Mouse (Mus musculus): ENCODE results near the gene Senp6. TPM values are rescaled to one million over a fixed set of nuclear protein-coding genes. Genes with fewer than 3 reads are reported as not detected.

The Senp6 gene
- polyA plus RNA-seq, 1 experiment = 66.5 TPM

DNA sequence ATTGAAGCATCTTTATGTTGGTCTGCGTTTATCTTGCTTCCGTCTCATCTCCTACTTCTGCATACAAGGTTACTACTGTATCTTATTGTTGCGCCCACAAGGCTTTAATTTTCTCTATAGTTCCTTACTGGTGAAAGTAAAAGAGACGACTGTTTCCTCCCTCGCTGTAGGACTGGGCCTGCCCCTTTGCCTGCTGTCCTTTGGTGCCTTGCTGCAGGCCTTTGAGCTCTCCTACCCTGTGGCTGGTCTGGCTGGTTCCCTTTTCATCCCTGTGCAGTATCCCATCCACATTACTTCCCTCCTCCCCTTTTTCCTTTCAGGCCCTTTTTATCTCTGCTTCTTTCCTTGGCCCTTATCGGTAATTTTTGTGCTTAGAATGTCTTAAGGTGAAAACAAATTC, 127.7 kb downstream of the Senp6 start:
- no peak for TF ChIP-seq POLR2A (IDR thresholded peaks at IDR 0.05; ENCODE audit: borderline replicate concordance, extremely low read depth, insufficient read depth, insufficient read length, poor library complexity, severe bottlenecking)
- TF ChIP-seq CTCF (IDR thresholded peaks at IDR 0.05; ENCODE audit: borderline replicate concordance, extremely low read depth, insufficient read depth, insufficient read length) = no peak
- no peak for DNase-seq (ENCODE audit: low read depth)

Other genes starting within 250 kb of the Senp6 start
- gene Filip1, start 54.1 kb upstream of the Senp6 start, polyA plus RNA-seq (2012; rRNA removed) = 1.4 and 3.3 TPM in 2 replicates
- 8.7 and 17.1 TPM in 2 replicates for gene Myo6, start 98.1 kb downstream of the Senp6 start, polyA plus RNA-seq (2012; rRNA removed)

Measured in brain, embryonic 14.5 days (tissue).